Mouse (Mus musculus) gastrocnemius, adult 8-10 months (tissue): ENCODE results near the gene Gm49673. TPM values are rescaled to one million over a fixed set of nuclear protein-coding genes. Genes with fewer than 3 reads are reported as not detected.
"Not testable (repeated sequence)": the region's sequence is repeated elsewhere in the genome, so short reads cannot be mapped to it uniquely, and the experiment has no call there.

Experiments used
- DNase-seq, 2 experiments: peaks; one replicate each; pipeline ENCODE4 v3.0.0; 2022; ENCODE audit warnings: low spot score in 2 of 2
- total RNA-seq, 4 experiments: library from RNA; stranded (reverse); gene quantifications; 2 replicates each; pipeline ENCODE4 v1.2.4; 2022

The Gm49673 gene
- total RNA-seq, result under 1 TPM in 2 of 4 experiments, not detected in 2; 0.15 to 0.54 TPM

GRCm38 (mm10) chr17:8147439-8148316 lies at the start of gene Gm49673, which contains the start of gene Rnaset2a:
Gene Gm49673 (minus strand): TSS chr17:8147788.
Gene Rnaset2a (minus strand): TSS chr17:8148097.
- DNase-seq, result peak in 1 of 2 experiments; percentile 41

GRCm38 (mm10) chr17:8195685-8196376 lies 48.2 kb upstream of the Gm49673 start:
- no peak for DNase-seq

GRCm38 (mm10) chr17:8193678-8194077 lies 46.1 kb upstream of the Gm49673 start:
- DNase-seq, result no peak

DNA sequence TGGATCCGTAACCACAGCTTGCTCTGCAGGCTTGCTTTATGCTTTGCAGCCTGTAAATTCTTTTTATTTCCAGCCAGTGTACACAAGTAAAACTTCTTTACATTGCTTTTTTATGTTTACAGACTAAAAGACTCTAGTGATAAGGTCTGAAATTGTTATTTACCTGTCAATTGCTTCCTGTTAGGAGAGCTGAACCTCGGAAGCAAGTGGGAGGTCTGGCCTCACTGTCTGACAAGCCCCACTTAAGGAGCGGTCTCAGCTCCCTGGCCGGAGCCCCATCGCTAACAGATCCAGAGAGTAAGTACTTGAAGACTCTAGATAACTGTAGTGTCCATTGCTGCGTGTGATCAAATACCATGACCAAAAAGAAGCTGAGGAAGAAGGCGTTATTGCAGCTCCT lies 36.6 kb upstream of the Gm49673 start:
- DNase-seq, result no peak

GRCm38 (mm10) chr17:8183815-8184214 lies 36.2 kb upstream of the Gm49673 start:
- DNase-seq, result no peak

- DNase-seq, result no peak
These were observed 29.5 kb upstream of the Gm49673 start for GRCm38 (mm10) chr17:8177090-8177489.

GRCm38 (mm10) chr17:8171081-8171480 lies 23.5 kb upstream of the Gm49673 start:
- no peak for DNase-seq

DNA sequence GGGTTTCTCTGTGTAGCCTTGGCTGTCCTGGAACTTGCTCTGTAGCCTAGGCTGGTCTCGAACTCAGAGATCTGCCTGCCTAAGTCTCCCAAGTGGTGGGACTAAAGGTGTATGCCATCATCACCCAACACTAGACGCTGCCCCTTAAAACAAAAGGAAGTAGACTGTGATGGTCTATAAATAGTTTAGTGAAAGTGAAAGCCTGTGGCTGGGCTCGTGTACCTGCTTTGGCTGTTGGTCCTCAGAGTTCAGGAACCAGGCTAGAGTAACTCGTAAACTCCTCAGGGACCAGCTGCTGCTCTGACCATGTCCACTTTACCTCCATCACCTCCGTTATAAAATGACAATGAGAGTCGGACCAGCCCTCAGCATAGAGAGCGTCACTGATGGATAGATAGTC lies 22.7 kb upstream of the Gm49673 start:
- DNase-seq, result no peak

- peak; percentile 32 to 42 for DNase-seq
These were observed 19.8 kb upstream of the Gm49673 start for GRCm38 (mm10) chr17:8167436-8167835.

DNA sequence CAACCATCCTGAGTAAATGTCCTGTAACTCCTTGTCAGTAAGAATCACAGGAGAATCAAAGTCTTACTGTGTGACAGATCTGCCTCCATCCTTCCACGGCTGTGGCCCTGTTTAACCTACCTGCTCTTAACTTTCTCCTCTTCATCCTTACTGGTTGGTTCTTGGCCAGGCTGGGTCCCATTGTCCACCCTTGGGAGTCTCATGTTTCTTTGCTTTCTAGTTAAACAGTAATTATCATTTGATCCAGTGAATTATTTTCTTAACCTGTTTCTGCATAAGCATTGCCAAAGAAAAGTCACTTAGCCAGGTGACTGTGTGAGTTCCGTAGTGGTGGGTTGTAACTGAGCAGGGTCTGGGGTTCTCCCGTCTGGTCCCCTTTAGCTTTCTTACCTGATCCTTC lies 18.9 kb upstream of the Gm49673 start:
- DNase-seq, result not testable (repeated sequence)

GRCm38 (mm10) chr17:8165977-8166376 lies 18.4 kb upstream of the Gm49673 start:
- not testable (repeated sequence) for DNase-seq

GRCm38 (mm10) chr17:8165608-8165945 lies 18.0 kb upstream of the Gm49673 start:
- peak; percentile 21 to 33 for DNase-seq

DNA sequence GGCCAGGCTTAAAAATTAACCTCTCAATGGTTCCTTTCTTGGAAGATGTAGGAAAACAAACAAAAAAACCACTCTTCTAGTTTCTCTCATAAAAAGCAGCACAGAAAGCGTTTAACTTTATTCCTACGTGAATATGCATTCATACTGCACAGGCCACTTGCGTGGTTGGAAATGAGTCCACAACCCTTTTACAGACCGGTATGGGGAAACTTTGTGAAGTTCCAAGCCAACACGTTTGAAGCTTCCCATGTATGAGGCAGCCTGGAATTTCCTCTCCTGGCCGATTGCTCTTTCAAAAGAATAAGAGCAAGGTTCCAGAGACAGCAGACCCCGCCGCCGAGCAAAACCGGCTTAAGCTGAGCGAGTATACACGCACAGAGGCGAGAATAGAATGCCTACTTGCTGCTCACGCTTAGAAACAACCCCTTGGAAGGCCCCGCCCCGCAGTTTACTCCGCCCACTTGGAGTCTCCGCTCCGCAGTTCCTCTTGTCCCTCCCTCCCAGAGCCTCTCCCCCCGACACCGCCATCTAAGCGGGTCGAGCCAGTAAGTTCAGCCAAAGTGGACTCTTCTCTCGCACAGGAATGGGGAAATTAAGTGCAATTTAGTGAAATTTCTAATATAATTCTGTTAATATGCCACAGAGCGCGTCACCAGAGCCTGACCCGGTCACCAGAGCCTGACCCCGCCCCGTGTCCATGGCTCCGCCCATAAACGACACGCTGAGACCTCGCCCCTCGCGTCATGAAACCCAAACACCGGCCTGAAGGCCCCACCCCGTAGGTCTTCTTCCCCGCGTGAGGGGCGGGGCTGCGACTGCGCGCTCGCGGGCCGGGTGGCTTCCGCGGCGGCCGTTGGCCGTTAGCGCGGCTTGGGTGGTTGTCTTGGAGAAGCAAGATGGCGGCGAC lies 17.4 kb upstream of the Gm49673 start, which contains the start of gene Fgfr1op:
TSS of gene Fgfr1op (plus strand) at position 801 of the 907 bp plus-strand sequence.
- peak; percentile 53 to 59 for DNase-seq

GRCm38 (mm10) chr17:8160969-8161368 lies 13.4 kb upstream of the Gm49673 start:
- not testable (repeated sequence) for DNase-seq

DNA sequence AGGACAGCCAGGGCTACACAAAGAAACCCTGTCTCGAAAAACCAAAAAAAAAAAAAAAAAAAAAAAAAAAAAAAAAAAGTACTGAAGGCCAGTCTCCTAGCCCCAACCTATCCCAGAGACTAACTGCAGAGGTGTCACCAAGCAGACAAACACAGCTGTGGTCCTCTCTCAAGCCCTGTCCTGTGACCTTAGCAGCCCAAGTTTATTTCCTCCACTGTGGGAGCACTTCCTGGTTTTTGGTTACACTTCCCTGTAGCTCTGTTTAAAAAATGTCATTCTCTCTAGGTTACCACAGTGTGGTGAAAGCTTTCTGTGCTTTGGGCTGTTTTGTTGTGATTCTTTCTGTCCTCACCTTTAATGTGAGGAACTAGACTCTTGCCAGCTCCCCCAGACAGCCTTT lies 11.0 kb upstream of the Gm49673 start:
- DNase-seq, result not testable (repeated sequence)

DNA sequence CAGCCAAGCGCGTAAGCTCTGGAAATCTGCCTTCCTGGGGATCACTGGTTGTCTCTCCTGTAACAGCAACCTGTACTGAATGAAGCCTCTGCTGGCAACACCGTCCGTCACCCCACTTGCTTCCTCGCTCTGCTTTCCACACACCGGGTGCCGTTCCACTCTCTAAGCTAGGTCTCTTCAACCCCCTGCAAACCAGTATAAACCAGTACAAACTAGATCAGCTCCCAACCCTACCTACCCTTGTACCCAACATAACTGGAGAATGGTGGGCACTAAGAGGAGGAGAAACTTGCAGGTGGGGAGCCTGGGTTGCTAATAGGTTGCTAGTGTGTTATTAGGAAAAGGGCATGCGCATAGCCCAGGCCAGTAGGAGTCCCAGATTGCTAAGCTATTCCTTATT lies 8.4 kb upstream of the Gm49673 start:
- not testable (repeated sequence) for DNase-seq

DNA sequence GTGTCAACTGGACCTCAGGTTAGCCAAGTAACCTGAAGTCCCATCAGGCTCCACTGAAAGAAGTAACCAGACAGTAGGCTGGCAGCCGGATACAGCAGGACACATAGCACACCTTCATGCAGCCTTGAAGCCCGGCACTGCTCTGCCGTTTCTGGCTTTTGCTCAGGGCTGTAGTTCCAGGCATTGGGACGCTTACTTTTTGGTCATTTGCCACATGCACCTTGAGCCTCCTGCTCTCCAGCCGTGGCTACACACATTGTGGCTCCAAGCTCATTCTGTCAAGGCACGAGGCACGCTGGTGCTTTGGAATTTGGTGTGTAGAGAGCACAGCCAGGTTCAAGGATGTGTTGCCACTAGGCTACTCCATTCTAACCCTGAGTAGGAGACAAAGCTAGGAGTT lies 7.4 kb upstream of the Gm49673 start:
- DNase-seq, result not testable (repeated sequence)

GRCm38 (mm10) chr17:8146931-8147330 lies 657 bp downstream of the Gm49673 start:
- peak in 1 of 2 experiments; percentile 36 for DNase-seq

DNA sequence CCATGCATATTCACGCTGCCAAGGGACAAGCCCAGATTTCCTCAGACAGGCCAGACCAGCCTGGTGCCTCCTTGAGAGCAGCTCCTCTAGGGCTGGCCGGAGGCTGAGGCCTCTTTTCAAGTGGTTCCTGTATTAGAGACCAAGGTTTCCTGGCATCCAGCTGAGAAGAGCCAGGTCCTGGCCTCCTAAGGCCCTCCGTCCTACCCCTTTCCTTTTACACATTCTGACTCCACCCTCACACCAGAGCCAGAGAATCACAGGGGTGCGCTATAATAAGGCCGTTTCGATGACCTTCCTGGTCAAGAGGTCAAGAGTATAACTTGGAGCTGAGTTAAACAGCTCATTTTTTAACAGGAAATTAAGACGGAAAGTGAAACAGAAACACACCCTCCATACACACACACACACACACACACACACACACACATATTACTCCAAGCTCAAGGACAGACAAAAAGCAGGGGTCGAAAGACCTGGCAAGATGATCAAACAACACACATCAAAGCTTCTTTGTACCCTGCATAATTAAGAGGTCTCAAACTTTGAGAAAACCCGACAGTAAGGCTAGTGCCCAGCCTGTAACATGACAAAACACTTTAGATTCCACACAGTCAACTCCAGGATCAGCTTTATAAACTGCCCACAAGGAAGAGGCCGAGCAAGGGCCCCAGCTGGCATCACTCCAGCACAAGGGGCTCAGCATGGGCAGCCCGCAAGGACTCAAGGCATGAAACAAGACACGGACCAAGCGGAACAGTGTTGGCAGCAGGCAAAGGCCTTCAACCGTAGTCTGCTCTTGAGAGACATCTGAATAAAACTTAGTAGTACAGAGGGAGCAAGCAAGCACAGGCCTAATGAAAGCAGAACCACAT lies 3.5 kb downstream of the Gm49673 start:
- peak in 1 of 2 experiments; percentile 8 for DNase-seq

GRCm38 (mm10) chr17:8140210-8140609 lies 7.4 kb downstream of the Gm49673 start:
- not testable (repeated sequence) for DNase-seq
